Mouse (Mus musculus): ENCODE measurements at regions not wholly inside any gene's neighbourhood (a gene's known extent, or its start where the extent isn't known, plus 50 kb on each side); places are given as distances from the start of the nearest gene placed in this dataset.

DNA sequence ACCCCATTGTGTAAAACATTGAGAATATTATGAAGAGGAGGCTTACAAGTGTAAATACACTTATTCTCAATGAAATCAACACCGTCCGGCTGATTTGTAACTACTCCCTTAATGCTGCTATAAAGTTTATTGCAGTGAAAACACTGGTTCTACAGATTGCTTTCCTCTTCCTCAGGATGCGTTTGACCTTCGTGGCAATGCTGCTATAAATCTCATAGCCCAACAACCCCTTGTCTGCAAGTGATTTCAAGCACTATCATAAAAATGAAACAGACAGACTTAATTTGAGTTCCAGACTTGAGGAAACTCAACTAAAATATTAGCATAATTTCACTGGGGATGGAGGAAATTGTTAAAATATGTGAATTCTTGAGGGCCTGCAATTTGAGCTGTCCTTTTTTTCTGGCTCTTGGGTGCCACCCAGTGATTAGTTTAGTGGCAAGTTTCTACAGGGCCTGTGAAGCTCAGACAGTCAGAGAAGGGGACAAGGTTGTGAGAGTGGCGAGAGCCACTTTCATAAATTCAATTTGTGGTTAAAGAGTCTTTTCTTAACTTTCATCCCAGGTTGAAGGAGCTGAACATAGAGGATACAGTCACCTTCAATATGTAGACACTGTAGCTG lies 1457.4 kb downstream of the 4930444P10Rik start:
- TF ChIP-seq POLR2A (IDR thresholded peaks at IDR 0.05; ENCODE audit: borderline replicate concordance, low read depth, low read length) = no peak
- no peak for TF ChIP-seq CTCF (IDR thresholded peaks at IDR 0.05; ENCODE audit: low read depth, low read length)

Measured in bone marrow macrophage, adult 2 months (primary cell).